Mouse (Mus musculus) adrenal gland, postnatal 14 days (tissue): Measurements from ENCODE around the gene Fdxacb1. TPM values are rescaled to one million over a fixed set of nuclear protein-coding genes. Genes with fewer than 3 reads are reported as not detected.

Experiments
- DNase-seq: peaks from one replicate; pipeline ENCODE4 v3.0.0; 2021; ENCODE audit warnings: mixed read lengths
- total RNA-seq: library from RNA; stranded (reverse); gene quantifications from 2 replicates; pipeline ENCODE4 v1.2.3, GENCODE M21; 2021

The Fdxacb1 gene
- total RNA-seq, 1 experiment from 2014 or later = 6.4 TPM

GRCm38 (mm10) chr9:50803055-50803671 is 35.1 kb downstream of the Fdxacb1 start:
- no peak for DNase-seq

- peak; percentile 46 for DNase-seq
Measured at GRCm38 (mm10) chr9:50808471-50808870, 40.4 kb downstream of the Fdxacb1 start.

DNA sequence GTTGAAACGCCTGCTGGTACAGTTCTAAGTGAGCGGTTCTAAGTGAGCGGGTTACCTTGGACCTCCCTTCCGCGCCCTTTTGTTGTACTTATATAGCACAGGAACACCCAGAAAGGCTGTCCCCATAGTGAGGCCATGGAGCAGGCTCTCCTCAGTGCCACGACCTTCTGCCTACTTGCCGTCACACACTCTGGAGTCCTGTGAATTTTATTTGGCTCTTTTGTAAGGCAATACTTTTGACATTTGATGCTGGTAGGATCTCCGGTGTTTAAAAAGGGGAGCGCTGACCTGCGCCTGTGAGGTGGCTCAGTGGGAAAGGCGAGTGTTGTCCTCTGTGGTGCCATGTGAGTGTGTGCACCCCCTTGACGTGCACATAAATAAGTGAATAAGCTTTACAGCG is 41.1 kb downstream of the Fdxacb1 start:
- DNase-seq = peak; percentile 45

- DNase-seq = no peak
Measured at GRCm38 (mm10) chr9:50811187-50811586, 43.2 kb downstream of the Fdxacb1 start.

DNA sequence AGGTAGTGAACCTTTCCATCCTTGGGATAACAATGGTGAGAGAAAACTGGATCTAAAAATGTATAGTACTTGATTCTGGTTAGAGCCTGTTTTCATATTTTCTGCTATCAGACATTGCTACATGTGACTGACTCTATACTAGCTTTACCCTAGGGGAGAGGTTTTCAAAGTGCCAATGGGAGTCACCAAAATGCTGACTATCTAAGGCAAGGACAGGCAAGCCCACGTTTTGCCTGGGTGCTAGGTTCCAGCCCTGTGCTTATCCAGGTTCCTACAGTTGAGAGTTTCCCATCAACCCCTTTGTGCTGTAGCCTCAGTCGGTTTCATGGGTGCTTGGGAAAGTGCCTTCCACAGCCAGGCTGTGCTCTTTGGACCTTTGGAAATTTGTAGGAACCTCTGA is 43.7 kb downstream of the Fdxacb1 start:
- no peak for DNase-seq

- DNase-seq = no peak
Measured at GRCm38 (mm10) chr9:50813796-50814195, 45.8 kb downstream of the Fdxacb1 start.

DNA sequence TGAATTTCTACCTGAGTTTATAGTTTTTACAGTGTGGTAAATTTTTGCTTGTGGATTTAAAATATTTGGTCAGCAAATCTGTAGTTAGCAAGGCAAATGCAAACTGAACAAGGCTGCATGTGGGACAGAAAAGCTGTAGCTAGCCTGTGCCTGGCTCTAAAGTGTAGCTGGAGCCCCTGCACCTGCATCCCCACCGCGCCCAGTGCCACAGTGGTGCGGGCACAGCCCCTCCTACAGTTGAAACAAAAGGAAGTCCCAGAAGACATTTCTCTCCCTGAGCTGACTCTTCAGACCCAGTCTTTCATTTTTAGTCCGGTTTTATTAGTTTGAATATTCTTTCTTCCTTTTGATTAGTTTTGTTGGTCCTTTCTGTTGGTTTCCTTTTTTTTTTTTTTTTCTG is 47.6 kb downstream of the Fdxacb1 start:
- DNase-seq = no peak

GRCm38 (mm10) chr9:50816512-50816911 is 48.5 kb downstream of the Fdxacb1 start:
- DNase-seq = no peak

DNA sequence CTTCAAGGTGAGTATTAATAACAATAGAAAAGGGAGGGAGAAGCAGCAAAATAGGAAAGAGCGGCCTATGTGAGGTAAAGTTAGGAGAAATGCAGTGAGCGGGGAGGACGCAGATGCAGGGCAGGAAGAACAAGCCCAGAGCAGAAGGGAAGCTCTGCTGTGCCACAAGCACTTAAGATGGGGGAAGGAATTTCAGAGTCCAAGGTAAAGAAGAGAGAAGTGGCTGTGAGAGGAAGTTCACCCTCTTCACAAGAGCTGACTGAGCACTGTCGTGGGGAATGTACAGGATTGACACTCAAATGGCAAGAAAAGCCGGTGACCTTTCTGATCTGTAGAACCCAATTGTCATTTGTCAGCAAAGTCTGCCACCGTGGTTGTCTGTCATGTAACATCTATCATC is 50.0 kb downstream of the Fdxacb1 start:
- no peak for DNase-seq

DNA sequence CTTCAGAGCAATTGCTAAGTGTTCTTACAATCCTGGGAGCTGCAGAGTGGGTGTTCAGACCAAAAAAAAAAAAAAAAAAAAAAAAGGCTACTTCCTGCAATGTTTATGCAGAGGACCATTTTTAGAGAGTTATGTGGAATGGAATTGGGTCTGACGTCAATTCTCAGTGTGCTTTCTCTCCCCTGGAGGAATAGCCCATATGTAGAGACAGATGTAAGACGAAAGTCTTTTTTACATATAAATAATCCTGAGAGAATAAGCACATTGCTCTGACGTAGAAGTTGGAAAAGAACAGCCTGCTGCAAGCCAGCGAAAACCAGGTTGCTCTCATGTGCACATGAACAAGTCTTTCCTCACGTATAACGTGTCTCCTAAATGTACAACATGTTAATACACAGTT is 51.7 kb downstream of the Fdxacb1 start:
- no peak for DNase-seq

DNA sequence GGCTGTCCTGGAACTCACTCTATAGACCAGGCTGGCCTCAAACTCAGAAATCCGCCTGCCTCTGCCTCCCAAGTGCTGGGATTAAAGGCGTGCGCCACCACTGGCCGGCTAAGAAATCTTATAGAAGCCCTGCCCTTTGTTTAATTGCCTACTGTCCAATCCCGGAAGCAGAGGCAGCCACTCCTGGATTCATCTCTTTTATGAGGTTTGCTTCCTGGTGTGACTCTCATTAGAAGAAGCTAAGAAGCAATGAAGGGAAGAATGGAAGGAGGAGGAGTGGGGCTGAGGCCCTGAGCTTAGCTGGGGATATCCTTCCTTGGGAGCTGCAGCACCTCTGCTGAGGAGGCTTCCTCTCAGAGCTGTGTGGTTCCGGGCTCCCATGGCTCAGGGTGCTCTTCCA is 53.6 kb downstream of the Fdxacb1 start:
- no peak for DNase-seq

DNA sequence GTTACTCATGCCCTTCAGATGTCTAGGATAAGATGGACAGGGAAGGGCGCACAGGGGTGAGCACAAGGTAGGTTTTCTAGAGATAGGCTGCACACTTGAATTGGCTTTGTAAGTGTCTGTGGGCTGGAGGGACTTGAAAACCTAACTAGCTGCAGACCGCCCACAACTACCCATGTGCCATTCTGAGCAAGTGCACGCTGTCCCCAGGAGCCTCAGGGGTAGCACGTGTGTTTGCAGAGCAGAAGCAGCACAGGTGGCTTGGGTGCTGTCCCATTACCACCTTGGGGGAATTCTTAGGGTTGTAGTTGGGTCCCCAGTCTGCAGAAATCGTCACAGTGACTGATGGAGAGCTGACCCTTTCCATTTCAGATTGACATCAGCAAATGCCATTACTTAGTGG is 54.2 kb downstream of the Fdxacb1 start:
- DNase-seq = no peak

Other genes starting within 250 kb of the Fdxacb1 start
- 68.9 and 73.9 TPM in 2 replicates for gene Pts, start 239.5 kb upstream of the Fdxacb1 start, total RNA-seq
- 5.7 and 8.4 TPM in 2 replicates for gene Il18, start 213.4 kb upstream of the Fdxacb1 start, total RNA-seq
- 2.1 and 3.7 TPM in 2 replicates for gene Bco2, start 213.1 kb upstream of the Fdxacb1 start, total RNA-seq
- gene Tex12, start 206.9 kb upstream of the Fdxacb1 start, total RNA-seq = not detected in 2 replicates
- 554 and 565 TPM in 2 replicates for gene Sdhd, start 164.4 kb upstream of the Fdxacb1 start, total RNA-seq
- 171 and 184 TPM in 2 replicates for gene Timm8b, start 164.3 kb upstream of the Fdxacb1 start, total RNA-seq
- gene Pih1d2, start 150.9 kb upstream of the Fdxacb1 start, total RNA-seq = 1.6 and 1.9 TPM in 2 replicates
- 24.3 and 25.3 TPM in 2 replicates for gene Nkapd1, start 150.8 kb upstream of the Fdxacb1 start, total RNA-seq
- gene Dlat, start 108.5 kb upstream of the Fdxacb1 start, total RNA-seq = 252 and 279 TPM in 2 replicates
- 8.4 and 9.5 TPM in 2 replicates for gene Dixdc1, start 28.7 kb upstream of the Fdxacb1 start, total RNA-seq
- 6.6 and 6.9 TPM in 2 replicates for gene 2310030G06Rik, start 21.7 kb upstream of the Fdxacb1 start, total RNA-seq
- gene Cryab, start 16.9 kb upstream of the Fdxacb1 start, total RNA-seq = 21.4 and 29.2 TPM in 2 replicates
- gene Hspb2, start 15.9 kb upstream of the Fdxacb1 start, total RNA-seq = 1.5 and 1.9 TPM in 2 replicates
- gene Alg9, start 6.8 kb downstream of the Fdxacb1 start, total RNA-seq = 26.0 and 28.4 TPM in 2 replicates
- 35.5 and 37.2 TPM in 2 replicates for gene 1110032A03Rik, start 7.3 kb downstream of the Fdxacb1 start, total RNA-seq
- gene Ppp2r1b, start 77.1 kb downstream of the Fdxacb1 start, total RNA-seq = 32.3 and 34.4 TPM in 2 replicates
- 137 and 141 TPM in 2 replicates for gene Sik2, start 240.8 kb downstream of the Fdxacb1 start, total RNA-seq